Mouse (Mus musculus) small intestine, adult 2 months (tissue): ENCODE data around the gene Zfp652.

Experiments used
- CTCF ChIP-seq: fragments of 200-500 bp; IDR thresholded peaks from 2 replicates; pipeline ENCODE4 v1.5.1; 2012; ENCODE audit warnings: low read depth, mild to moderate bottlenecking, control low read depth, inconsistent platforms, low read length, moderate library complexity, mixed read lengths; ENCODE audit not compliant: insufficient replicate concordance, insufficient read length; ENCODE audit errors: extremely low read depth
- POLR2A ChIP-seq: fragments of 200-500 bp; IDR thresholded peaks from 2 replicates; pipeline ENCODE4 v1.6.1; 2012; ENCODE audit warnings: low read depth, mild to moderate bottlenecking, control low read depth, inconsistent platforms, low read length, moderate library complexity

GRCm38 (mm10) chr11:95837059-95837458, 124.6 kb downstream of the Zfp652 start, which contains the start of gene Gngt2:
- TF ChIP-seq POLR2A = no peak
- no peak for TF ChIP-seq CTCF
